Mouse (Mus musculus) mesoderm, embryonic 11.5 days (tissue): ENCODE results near the gene Scel.

ENCODE experiments used
- DNase-seq: peaks from one replicate; pipeline ENCODE4 v3.0.0-alpha.2; 2012; ENCODE audit warnings: low read depth, low spot score

The Scel gene

DNA sequence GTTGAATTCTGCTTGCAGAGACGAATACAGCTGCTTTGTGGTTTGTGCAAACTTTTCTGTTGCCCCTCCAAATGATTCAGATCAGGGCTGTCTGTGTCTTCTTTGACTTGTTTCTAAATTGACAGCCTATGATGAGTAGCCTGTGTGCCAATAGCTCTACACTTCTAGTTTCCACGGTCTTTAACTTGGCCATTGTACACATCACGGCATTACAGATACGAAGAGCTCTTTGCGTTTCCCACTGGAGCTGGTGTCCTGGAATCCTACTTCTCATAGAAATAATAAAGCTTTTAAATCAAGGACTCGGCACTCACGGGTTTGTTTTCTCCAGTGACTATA lies 300 bp downstream of the Scel start:
- no peak for DNase-seq

DNA sequence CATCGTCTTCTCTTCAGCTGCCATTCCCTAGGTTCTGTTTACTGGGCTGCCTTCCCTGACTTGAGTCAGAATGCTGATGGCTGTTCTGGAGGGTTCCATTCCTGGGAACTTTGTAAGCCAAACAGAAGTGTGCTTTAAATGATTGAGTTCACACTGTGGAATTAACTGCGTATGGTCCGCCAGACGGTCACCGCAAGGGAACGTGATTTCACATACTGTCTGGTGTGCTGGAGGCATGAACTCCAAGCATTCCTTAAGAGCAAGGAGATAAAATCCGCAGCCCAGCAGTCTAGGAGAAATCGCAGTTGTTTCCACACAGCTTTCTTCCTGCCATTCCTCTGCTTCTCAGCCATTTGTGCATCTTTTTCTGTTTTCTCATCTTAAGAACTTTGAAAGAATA lies 2.3 kb downstream of the Scel start:
- DNase-seq = no peak

GRCm38 (mm10) chr14:103526286-103526685 lies 13.1 kb downstream of the Scel start:
- no peak for DNase-seq

DNA sequence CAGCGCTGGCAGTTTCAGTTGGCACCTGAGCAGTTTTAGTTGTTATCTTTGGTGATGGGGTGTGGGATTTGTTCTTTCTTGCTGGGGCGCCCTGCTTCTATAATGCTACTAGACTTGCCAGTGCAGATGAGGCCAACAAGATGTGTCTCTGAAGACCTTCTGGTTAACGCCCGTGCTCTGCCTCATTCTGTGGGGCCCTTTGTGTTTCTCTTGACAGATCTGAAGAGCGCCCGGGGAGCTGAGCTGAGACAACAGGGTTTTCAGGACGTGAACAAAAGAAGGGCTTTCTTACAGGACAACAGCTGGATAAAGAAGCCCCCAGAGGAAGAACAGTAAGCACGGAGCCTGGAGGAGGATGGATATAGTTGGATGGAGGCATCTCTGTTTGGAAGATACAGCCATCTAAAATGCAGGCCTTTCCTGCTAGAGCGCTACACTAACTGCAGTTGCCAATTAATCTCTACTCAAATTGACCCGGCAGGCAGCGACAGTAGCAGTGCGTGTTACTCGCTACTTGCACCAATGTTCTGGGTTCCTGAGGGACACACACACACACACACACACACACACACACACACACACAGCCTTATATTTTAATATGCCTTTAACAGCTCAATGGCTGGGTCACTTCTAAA lies 16.7 kb downstream of the Scel start:
- no peak for DNase-seq

DNA sequence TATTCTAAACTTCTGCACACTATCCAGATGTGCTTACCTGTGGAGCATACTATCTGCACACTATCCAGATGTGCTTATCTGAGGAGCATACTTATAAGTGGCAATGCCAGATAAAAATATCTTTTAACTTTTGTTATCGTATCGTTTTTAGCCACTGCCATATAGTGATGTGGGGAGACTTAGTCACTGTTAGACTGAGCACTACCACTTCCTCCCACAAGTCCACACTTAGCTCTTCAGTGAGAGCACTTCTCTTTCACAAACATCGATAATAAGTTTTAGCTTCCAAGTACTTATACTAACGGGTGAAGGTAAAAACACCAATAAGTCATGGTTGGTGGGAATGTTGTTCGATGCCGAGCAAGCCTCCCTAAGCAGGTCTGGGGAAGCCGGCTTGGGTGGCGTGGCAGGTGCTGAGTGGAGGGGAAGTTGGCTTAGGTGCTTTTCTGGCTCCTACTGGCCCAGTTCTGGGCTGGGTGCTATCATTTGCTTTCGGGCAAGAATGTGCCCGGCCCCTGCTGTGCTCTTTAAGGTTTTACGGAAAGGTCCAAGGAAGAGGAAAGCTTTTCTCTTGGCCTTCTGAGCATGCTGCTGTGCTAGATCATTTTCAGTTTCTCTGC lies 18.7 kb downstream of the Scel start:
- DNase-seq = no peak

GRCm38 (mm10) chr14:103535511-103536024 lies 22.4 kb downstream of the Scel start:
- DNase-seq = no peak

DNA sequence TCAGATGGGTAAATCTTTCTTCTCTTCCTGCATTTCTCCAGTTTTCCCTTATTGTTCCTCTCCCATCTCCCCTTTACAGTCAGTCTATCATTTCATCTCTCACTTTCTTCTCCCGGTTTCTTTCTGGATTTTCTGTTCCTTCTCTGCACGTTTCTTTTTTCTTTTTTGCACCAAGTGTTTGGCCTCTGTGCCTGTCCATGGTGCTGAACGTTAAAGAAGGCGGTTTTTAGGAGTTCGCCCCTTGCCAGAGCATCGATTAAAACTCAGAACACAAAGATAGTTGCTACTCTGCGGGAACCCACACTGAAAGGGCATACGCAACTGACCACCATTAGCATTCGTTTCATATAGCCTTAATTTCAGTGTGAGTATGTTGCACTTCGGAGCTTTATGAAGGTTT lies 23.2 kb downstream of the Scel start:
- DNase-seq = peak; percentile 49

DNA sequence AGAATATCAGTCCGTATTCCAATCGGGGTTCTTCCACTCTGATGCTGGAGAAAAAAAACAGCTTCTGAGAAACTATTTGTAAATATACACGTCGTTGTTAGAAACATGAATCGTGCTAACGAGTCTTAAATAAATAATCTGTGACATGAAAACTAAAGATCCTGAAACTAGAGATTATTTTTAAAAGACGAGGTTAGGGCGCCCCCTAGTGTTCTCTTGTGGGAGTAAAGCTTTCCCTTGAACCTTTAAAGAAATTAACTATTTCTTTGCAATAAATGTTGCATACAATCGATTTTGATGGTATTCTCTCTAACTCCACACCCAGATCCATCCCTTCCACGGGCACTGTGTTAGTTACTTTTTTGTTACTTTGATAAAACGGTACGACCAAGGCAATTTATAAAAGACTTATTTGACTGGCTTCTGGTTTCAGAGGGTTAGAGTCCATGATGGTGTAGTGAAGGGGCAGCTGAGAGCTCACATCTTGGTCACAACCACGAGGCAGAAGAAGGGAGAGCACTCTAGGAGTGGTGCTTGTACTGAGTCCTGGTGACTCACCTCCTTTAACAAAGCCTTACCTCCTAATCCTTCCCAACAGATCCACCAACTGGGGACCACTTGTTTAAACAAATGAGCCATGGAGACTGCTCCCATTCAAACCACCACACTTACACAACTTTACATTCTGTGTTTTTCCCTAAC lies 24.4 kb downstream of the Scel start:
- peak; percentile 43 for DNase-seq

DNA sequence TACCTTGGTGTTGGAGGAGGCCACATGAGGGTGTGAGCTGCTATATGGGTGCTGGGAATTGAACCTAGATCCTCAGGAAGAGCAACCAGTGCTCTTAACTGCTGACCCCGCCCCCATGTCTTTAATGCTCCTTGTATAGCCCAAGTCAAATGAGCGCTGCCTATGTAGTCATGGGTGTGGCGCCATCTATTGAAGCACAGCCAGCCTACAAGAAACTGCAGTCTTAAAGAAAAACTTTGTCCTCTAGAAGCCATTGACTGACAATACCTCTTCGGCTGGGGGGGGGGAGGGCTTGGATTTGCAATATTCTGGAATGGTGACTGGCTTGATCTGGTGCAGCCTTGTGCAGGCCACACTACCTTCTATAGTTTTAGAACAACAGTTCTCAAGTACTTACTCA lies 26.7 kb downstream of the Scel start:
- no peak for DNase-seq

DNA sequence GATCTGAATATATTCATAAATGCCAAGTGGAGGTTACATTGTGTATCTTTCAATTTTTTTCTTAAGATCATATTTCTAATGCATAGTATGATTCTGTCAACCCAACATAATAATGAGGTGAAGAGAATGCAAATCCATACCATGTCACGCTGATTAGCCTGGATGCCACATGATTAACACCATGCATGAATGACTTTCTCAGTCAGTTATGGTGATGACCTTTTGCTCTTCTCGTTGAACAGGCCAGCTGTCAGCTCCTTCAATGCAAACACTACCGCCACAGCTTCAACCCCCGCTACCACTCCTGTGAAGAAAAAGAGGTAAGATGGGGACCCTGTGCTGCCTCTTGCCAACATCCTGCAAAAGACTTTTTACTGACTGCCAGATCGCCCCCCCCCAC lies 28.5 kb downstream of the Scel start:
- peak; percentile 19 for DNase-seq

DNA sequence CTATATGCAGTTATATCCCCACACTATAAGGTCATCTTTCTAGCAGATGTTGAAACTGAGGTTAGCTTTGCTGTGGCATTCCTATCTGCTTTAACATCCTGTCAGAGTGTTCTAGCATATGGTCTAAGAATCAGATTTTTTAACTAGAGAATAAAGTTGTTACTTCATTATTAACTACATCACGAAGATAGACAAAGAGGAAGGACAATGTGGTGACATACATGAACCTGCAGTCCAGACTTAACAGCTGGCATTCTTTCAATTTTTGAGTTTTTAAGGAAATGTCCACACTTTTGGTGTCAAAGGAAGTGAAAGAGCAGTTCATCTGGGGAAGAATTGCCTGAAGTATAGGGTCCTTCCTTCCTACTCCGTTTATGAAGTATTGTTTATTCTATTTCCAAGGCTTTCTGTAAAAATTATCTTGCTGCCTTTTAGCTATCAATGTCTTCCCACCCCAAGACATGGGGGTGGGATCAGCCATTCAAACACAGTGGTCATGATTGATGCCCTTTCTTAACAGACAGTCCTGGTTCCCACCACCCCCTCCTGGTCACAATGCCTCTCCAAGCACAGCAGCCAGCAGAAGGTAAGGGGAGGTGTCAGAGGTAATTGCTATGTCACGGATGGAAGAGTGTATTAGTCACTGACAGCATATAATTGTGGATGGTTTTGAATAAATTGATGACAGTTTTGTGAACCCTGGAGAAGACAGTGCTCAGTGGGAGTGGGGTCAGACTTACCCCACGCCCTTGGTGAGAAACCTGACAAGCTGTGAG lies 30.4 kb downstream of the Scel start:
- DNase-seq = no peak

DNA sequence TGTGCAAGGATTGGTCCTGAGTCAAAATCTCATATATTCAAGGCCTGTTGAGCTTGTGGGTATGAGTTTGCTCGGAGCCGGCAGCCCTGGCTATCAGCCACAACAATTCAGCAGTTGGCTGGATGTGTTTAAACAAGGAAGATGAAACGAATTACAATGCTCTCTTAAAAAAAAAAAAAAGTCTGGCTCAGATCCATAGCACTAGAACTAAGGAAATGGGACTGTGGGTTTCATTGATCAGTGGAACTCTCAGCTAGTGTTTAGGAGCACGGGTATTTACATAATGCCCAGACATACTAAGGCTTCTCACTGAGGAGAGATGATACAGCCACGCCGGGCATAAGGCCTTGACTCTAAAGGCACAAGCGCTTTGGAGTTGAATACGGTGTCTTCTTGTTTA lies 32.6 kb downstream of the Scel start:
- no peak for DNase-seq

DNA sequence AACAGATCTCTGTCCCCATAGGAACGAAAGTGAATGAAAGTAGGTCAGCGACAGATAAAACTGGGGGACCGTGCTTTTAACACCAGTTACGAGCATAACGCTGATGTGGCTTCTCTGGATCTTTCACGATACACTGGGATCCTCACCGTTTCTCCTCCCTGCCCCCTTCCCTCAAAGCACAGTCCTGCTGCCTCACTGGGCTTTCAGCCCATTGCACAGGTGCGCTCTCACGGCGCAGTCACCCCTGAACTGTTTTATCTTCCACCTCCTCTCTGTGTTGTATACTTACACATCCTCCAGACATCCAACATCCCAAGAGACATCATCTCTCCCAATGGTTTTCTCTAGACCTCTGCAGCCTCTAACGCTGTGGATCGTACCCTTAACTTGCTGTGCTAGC lies 33.1 kb downstream of the Scel start:
- DNase-seq = no peak

DNA sequence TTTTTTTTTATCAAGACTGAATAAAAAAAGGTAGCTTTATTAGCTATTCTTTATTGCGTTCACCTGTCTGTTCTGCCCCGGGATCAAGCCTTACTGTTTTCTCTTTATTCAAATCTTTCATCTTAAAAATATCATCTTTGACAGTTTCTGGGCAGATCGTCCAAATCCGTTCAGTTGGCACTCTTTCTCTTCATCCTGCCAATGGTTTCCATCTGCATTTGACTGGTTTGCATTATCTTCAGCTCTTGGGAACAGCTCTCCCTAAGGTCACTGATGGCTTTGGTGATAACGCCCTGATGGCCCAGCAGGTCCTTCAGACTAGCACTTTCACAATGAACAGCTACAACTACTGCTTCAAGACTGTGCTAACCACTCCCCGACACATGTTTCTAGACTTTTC lies 35.1 kb downstream of the Scel start:
- DNase-seq = no peak

- peak; percentile 84 for DNase-seq
These were observed 37.3 kb downstream of the Scel start for GRCm38 (mm10) chr14:103550480-103550879.

DNA sequence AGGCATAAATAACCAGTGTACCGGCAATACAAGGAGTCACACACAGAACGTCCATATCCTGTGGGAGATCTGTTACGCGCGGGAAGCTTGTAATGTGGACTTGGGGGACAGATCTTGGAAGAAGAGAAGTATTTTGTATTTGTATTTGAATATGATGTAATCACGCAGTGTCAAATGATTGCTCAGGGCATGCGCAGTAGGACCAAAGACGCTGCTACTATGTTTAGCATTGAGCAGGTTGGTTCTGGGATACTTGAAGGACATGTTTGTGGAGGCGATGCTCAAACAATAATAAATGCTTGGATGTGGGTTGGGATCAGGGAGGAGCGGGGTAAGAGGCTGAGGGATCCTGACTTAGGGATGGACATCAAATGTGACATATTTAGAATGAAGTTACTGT lies 37.8 kb downstream of the Scel start:
- DNase-seq = no peak

- no peak for DNase-seq
These were observed 38.8 kb downstream of the Scel start for GRCm38 (mm10) chr14:103551921-103552320.

DNA sequence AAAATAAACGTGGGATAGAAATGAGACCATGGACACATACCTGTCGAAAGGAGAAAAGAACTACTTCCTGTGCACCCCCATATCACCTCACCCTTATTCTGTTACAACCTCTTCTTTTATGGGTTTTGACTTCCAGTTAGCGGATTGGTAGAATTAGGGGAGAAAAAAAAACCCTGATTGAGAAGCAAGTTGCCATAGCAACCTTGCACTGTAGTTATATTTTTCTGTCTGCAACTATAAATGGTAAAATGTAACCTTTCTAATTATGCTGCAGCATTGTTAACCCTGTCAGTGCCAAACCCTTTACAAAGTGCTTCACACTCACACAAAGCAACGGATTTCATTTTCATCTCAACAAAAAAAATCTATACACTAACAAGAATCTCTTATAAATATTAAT lies 39.2 kb downstream of the Scel start:
- DNase-seq = no peak

- DNase-seq = no peak
These were observed 43.5 kb downstream of the Scel start for GRCm38 (mm10) chr14:103556609-103557008.

DNA sequence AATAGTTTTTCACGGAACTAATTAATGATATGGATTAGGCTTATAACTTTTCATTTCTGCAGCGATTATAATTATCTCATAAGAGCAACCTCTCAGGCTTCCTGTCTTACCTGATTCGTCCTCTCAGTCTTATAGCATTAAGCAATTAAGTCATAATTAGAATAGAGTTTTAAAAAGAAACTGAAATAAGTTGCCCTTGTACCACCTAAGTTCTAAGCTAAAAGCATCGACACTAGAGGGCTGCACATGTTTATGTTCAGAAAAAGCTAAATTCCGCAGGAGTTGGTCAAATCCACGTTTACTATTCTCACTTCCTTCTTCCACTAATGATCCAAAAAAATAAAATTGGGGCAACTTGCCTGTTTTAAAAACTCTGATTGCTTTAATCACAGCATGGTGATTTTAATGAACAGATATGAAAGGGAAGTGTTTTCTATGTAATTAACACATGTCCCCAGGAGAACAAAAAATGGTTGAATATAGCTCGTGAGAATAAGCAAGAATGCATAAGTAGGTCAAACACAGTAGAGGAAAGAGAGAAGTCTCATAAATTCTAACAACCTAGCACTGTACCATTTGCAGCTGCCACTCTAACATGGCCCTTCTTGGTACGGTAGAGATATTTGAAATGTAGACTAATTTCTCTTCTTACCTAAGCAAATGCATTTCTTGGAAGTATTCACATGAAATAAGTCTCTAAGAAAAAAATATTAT lies 48.4 kb downstream of the Scel start:
- no peak for DNase-seq

DNA sequence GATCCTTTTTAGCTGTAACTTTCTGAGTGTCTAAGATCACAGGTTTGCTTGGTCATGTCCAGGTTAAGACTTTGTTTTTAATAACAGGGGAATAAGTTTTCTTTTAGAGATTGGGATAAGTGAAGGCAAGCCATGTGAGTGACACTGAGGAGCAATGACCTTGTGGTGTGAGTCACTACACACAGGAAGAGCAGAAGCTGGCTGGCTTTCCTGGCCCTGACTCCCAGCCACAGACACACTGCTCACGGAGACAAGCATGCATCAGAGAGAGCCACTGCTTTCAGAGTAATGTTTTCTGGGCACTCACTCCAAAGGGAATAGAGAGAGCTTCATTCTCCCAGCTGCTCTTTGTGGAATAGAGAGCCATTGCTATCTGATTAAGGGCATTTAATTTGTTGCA lies 54.8 kb downstream of the Scel start:
- DNase-seq = no peak

- DNase-seq = no peak
These were observed 55.3 kb downstream of the Scel start for GRCm38 (mm10) chr14:103568433-103568832.
